Mouse (Mus musculus) heart, postnatal 36 days (tissue): ENCODE results near the gene Olfr1373. TPM values are rescaled to one million over a fixed set of nuclear protein-coding genes. Genes with fewer than 3 reads are reported as not detected.

ENCODE experiments used
- DNase-seq, 2 experiments: peaks; one replicate each; pipeline ENCODE4 v3.0.0; 2021 to 2022
- intact Hi-C: fragments of 180-260 bp; cut with DNase I; formaldehyde crosslinking; loops from one replicate; pipeline ENCODE4 v1.15.1; 2025
- microRNA-seq, 2 experiments: library from miRNA; unstranded; fragments of <30 nt; microRNA quantifications; one replicate each; pipeline ENCODE4 v1.2.0; 2021; ENCODE audit warnings: borderline number of aligned reads in 2 of 2
- total RNA-seq, 2 experiments: library from RNA; stranded (reverse); gene quantifications; 2 replicates each; pipeline ENCODE4 v1.2.3; 2021

Gene Olfr1373
- total RNA-seq, 2 experiments from 2014 or later, result not detected

DNA sequence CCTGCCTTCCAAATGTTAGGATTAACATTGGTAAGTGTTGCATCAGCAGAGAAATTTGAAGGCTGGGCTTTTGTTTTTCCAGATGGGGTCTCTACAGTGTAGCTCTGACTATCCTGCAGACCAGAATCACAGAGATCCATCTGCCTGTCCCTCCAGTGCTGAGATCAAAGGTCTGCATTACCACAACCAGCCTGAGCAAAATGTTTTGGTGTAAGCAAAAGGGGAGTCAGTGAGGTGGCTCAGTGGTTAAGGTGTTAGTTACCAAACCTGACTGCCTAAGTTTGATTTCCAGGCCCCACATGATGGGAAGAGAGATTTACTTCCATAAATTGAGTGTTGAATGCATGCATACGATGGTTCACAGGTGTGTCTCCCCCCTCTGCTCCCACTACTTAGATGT is 35.9 kb downstream of the Olfr1373 start:
- intact Hi-C loops, result no loop called here
- no peak for DNase-seq

DNA sequence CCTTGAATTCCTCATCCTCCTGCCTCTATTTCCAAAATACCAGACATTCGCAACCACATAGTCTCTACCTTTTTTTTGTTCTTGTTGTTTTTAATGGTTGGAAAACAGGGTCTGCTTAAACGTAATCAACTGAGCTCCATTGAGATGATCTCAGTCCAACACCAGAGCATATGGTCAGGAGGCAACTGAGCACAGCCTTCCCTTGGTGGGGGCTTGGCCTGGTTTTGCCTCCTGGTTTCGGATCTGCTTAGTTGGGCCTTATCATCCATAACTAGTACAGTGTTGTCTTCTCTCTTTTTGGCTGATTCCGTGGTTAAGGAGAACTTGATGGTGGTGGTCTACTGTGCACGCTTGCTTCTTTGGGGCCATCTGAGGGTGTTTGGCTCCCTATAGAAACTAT is 36.5 kb downstream of the Olfr1373 start:
- intact Hi-C loops, result no loop called here
- no peak for DNase-seq

DNA sequence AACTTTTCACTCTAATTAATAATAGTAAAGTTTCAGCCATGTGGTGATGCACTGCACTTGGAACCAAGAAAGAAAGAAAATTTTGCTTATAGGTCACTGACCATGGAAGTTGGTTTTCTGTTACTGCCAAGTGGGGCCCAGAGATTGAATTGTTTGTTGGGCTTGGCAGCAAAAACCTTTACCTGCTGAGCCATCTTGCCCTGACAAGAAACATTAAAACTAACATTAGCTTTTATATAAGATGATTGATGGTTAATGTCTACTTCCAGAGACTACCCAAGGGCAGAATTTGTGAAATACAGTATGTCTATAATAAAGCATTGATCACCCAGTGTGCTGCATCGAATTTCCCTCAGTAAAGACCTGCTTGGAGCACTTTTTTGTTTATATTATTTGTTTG is 38.9 kb downstream of the Olfr1373 start:
- intact Hi-C loops, result no loop called here
- DNase-seq, result no peak

DNA sequence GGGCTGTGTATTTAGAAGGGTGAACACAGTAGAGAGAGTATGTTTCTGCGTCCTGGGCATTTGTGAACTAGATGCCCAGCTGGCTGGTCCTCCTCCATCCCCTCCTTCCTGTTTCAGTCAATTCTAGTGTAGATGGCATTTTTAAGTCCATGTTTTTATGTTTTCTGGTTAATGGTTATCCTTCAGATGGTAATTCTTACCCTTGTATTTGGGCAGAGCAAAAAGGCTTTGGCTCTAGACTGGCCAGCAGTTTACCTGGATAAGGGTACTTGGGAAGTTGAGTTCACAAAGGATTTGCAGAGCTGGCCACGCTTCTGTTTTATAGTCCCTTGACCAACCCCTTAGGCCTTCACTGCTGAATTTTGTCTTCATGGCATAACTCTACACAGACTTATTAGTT is 39.3 kb downstream of the Olfr1373 start:
- DNase-seq, result no peak
- intact Hi-C loops, result no loop called here

DNA sequence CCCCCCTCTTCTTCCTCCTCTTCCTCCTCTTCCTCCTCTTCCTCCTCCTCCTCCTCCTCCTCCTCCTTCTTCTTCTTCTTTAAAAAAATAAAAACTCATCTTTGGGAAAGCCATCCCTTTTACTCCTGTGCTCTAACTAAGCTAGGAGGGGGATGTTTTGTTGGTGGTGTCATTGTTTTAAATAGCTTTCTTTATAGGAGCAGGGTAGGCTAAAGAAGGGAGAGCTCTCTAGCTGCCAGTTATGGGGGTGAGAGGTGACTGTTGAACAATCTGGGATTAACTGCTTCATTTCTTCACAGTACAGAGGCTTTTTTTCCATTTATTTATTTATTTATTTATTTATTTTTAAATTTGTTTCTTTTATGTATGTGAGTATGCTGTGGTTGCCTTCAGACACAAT is 39.8 kb downstream of the Olfr1373 start:
- intact Hi-C loops, result no loop called here
- DNase-seq, result no peak

DNA sequence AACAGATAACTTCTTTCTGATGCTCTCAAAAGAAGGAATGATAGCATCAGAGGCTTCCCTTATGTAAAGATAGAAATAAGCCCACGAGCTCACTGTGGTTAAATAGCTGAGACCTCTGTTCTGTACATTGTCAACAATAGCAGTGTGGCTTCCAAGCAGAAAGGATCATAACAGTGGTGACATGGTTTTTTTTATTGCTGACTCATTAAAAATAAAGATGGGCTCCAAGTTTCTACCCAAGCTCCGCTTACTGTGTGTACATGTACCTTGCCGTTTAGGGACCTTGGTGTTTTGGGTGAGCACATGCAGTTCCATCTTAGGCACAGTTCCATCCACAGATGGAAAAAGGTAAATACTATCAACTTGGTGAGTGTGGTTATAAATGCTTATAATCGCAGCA is 42.4 kb downstream of the Olfr1373 start:
- no peak for DNase-seq
- intact Hi-C loops, result no loop called here

DNA sequence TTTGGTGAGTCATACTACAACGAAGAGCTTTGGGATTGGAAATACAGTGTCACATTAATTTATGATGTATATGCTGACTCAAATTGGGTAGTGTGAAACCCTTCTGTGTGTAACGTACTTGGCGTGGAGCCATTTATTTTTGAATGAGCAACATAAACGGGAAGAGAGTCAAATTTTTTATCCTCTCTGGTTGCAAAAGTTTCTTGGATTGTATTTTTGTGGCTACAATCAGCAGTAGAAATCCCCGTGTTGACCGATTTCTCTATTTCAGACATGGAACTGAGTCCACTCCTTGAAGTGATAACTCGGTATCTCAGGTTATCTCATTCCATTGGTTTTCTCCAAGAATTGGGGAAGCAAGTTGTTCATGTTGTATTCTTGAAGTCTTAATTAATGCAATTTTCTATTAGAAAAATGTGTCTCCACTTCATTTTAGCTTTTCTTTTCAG is 45.5 kb downstream of the Olfr1373 start:
- intact Hi-C loops, result loop anchor here (5.0 kb wide), 1 partner anchor 263 kb away; the partner anchor contains the start of gene Vdac1
- DNase-seq, result no peak

DNA sequence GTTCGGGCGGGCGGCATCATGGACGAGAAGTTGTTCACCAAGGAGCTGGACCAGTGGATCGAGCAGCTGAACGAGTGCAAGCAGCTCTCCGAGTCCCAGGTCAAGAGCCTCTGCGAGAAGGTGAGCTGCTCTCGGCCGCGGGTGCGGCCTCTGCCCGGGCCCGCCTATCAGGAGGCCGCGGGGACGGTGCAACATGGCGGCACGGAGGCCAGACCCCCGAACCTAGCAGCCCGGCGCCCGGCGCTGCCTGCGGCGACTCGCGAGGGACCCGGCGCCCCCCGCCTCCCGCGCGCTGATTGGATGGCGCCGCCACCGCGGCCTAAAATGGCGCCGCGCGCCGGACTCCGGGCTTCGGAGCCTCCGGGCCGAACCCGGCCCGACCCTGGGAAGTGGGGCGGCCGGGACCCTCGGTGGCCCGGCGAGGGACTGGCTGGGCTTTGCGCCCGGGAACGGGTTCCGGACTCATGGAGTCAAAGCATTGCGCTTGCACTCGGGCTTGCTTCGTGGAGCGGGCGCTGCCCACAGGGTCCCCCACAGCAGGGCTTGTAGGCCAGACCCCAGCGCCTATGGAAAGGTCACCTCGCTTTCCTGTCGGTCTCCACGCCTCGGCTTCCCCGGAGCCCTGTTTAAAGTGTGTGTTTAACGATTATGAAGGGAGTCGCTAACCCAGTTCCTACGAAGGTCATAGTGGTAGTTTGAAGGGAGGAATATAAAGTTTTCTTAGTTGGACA is 46.1 kb downstream of the Olfr1373 start:
- DNase-seq, result peak; percentile 67 to 76
- intact Hi-C loops, result loop anchor here (5.0 kb wide), 1 partner anchor 263 kb away; the partner anchor contains the start of gene Vdac1

DNA sequence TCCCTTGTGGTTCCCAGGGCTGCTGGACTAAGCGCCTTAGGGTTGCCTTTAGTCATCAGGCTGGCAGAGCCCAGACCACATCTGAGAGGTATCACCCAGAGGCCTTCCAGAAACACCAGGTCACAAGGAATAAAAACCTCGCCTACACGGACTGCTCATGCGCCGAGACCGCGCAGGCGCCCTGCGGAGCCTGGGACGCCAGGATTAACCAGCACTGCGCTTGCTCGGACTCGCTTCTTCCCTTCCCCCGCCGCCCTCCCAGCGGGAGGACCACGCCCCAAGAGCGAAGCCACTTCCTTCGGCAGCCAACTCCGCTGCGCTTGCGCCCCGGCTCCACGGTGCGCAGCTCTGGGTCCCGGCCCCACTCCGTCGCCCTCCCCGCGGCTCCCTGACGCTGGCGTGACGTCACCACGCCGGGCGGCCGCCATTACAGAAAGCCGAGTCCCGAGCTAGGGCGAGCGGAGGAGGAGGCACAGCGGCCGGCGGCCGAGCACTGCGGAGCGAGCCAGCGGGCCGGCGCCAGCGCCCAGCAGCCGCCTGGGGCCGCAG is 46.9 kb downstream of the Olfr1373 start, which contains the start of gene Ppp2ca:
Gene Ppp2ca, plus strand, starts transcription at position 284 of the 549 bp plus-strand sequence.
- peak; percentile 96 to 98 for DNase-seq
- intact Hi-C loops, result loop anchor here (5.0 kb wide), 1 partner anchor 264 kb away; the partner anchor contains the start of gene Vdac1

DNA sequence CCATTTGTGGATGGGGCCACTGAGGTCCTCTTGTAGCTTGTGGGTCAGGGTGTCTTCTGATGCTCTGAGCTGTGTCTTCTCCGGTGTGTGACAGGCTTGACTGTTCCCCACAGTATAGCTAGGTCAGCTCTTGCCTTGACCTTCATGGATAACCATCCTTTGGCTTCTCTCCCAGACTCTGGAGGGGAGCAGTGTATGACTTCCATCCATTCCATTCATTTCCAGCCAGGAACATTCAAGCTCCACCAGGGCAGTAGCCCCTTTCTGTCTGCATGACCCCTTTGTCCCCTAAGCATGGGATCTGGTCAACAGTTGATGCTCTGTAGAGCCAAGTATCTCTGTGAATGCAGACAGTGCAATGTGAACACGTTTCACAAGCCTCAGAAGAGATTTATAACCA is 47.7 kb downstream of the Olfr1373 start:
- DNase-seq, result no peak
- intact Hi-C loops, result loop anchor here (2.0 to 5.0 kb wide), 2 partner anchors 93 to 265 kb away; partner anchors contain the start of genes Cdkl3 and Vdac1

DNA sequence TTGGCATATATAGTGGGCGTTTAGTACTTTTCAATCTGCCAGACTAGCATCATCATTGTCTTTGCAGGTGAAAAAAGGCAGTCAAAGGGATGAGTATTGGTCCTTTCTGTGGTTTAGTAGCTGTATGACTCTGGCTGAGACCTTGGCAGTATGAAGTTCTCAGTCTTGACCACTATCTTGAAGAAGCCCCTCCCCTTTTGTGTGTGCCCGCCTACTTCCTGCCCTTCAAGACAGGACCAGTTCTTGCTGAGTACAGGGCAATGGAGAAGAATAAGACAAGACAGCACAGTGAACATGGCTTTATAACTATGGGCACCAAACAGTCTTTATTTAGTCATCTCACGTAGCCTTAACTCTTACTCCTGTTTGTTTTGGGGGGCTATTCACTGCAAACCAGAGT is 48.3 kb downstream of the Olfr1373 start:
- DNase-seq, result no peak
- intact Hi-C loops, result loop anchor here (2.0 to 5.0 kb wide), 2 partner anchors 92 to 265 kb away; partner anchors contain the start of genes Cdkl3 and Vdac1

Small RNA genes within 50 kb of the gene (microRNA-seq; reads per million reads assigned to microRNA genes)
- gene Gm24157 (0 reads per million in 2 experiments), gene Mir3061 (12.3 to 13.5 reads per million in 2 experiments)

Other genes starting within 250 kb of the Olfr1373 start
- gene Cdkn2aipnl, start 177.9 kb downstream of the Olfr1373 start, total RNA-seq, result 10 to 100 TPM in 1 of 2 experiments, 1 to 10 TPM in 1; 9.7 to 10.7 TPM
- gene Ube2b, start 144.8 kb downstream of the Olfr1373 start, total RNA-seq, result 100 to 1,000 TPM; 297 to 317 TPM
- 1 to 10 TPM; 5.5 to 5.7 TPM for gene Cdkl3, start 141.3 kb downstream of the Olfr1373 start, total RNA-seq
- 10 to 100 TPM; 52.5 to 55.2 TPM for gene Ppp2ca, start 46.8 kb downstream of the Olfr1373 start, total RNA-seq
- gene Olfr1371, start 68.5 kb upstream of the Olfr1373 start, total RNA-seq, result not detected
- 100 to 1,000 TPM; 241 to 246 TPM for gene Skp1a, start 86.5 kb upstream of the Olfr1373 start, total RNA-seq
- gene Tcf7, start 137.5 kb upstream of the Olfr1373 start, total RNA-seq, result 1 to 10 TPM in 1 of 2 experiments, under 1 TPM in 1; 0.65 to 1.2 TPM
- gene Vdac1, start 215.3 kb upstream of the Olfr1373 start, total RNA-seq, result 1,000 to 10,000 TPM; 1,074 to 1,088 TPM